Mouse (Mus musculus): Measurements from ENCODE around the gene Irf2bp1. TPM values are rescaled to one million over a fixed set of nuclear protein-coding genes. Genes with fewer than 3 reads are reported as not detected.

Gene Irf2bp1
- total and polyA plus RNA-seq, 3 experiments, result 4.9 to 12.8 (median 6.6) TPM

DNA sequence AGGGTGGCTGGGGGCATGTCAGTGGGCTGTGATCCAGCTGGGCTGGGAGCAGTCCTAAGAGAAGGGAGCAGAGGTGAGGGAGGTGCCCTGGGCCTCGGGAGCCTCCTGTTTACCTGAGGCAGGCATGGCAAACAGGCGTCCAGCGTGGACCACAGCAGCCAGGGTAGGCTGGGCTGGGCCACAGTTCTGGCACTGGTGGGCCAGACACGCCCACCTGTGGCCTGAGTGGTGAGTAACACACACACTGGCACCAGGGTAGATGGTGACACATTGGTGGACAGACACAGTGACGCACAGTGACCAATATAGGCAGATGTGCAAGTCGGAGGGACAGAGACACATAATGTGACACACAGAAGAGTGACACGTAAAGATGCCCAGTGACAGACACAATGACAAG, 6.7 kb downstream of the Irf2bp1 start:
- no peak overlapping the region for H3K27ac ChIP-seq (ENCODE audit: insufficient read depth, low read depth)
- peaks cover 0 to 27% of the 10 kb centered on the region in 2 experiments; a peak in 3 of 4 replicates for H3K4me1 ChIP-seq (ENCODE audit: control insufficient read depth in 1 of 2, insufficient read depth in 2 of 2)
- H3K4me3 ChIP-seq (replicated peaks in 1 of 3; ENCODE audit: low read depth in 2 of 3, low read length in 2 of 3, poor library complexity in 1 of 3), result no peak overlapping the region
- H3K79me2 ChIP-seq (replicated peaks; ENCODE audit: control insufficient read depth, extremely low read depth, insufficient read depth, poor library complexity, severe bottlenecking), result no peaks in the 10 kb centered on the region
- dilution Hi-C loops (cut with MboI; ENCODE audit: extremely low pct_ligation_motif_present, extremely low pct_unique_long_range_greater_than_20kb, low sequenced_read_pairs), result no loop called here
- peaks cover 42% of the 10 kb centered on the region for H3K27me3 ChIP-seq (replicated peaks)
- in situ Hi-C loops (cut with MboI; ENCODE audit: low pct_ligation_motif_present, low pct_unique_long_range_greater_than_20kb, low sequenced_read_pairs), result no loop called here
- H3K9ac ChIP-seq (ENCODE audit: insufficient read depth, low read depth), result no peak overlapping the region
- no peak for TF ChIP-seq ETS1 (conservative IDR thresholded peaks at IDR 0.05; ENCODE audit: low read depth, low read length)
- TF ChIP-seq MAFK (IDR thresholded peaks at IDR 0.05; ENCODE audit: insufficient replicate concordance, low read length), result no peak
- no peak for TF ChIP-seq MAX (IDR thresholded peaks at IDR 0.05; ENCODE audit: low read length)
- TF ChIP-seq RAD21 (IDR thresholded peaks at IDR 0.05; ENCODE audit: low read depth, low read length), result no peak
- TF ChIP-seq TCF12 (IDR thresholded peaks at IDR 0.05; ENCODE audit: low read depth, low read length), result no peak
- no peak for TF ChIP-seq GABPA (IDR thresholded peaks at IDR 0.05; ENCODE audit: insufficient replicate concordance, low read depth, low read length)
- TF ChIP-seq CHD2 (IDR thresholded peaks at IDR 0.05; ENCODE audit: low read length), result no peak
- no peak for TF ChIP-seq EP300 (IDR thresholded peaks at IDR 0.05; ENCODE audit: low read length)
- TF ChIP-seq NELFE (IDR thresholded peaks at IDR 0.05; ENCODE audit: low read depth, low read length), result no peak
- DNase-seq (ENCODE audit: extremely low read depth), result no peak
- H3K4me2 ChIP-seq (ENCODE audit: insufficient read depth, low read depth, poor library complexity, severe bottlenecking), result no peak overlapping the region
- peaks cover 4 to 12% of the 10 kb centered on the region in 2 experiments for H3K36me3 ChIP-seq (replicated peaks in 1 of 2; ENCODE audit: control insufficient read depth in 1 of 2, insufficient read depth in 1 of 2, low read length in 1 of 2)
- H3K9me3 ChIP-seq (replicated peaks; ENCODE audit: low read length), result peaks cover under 1% of the 10 kb centered on the region

DNA sequence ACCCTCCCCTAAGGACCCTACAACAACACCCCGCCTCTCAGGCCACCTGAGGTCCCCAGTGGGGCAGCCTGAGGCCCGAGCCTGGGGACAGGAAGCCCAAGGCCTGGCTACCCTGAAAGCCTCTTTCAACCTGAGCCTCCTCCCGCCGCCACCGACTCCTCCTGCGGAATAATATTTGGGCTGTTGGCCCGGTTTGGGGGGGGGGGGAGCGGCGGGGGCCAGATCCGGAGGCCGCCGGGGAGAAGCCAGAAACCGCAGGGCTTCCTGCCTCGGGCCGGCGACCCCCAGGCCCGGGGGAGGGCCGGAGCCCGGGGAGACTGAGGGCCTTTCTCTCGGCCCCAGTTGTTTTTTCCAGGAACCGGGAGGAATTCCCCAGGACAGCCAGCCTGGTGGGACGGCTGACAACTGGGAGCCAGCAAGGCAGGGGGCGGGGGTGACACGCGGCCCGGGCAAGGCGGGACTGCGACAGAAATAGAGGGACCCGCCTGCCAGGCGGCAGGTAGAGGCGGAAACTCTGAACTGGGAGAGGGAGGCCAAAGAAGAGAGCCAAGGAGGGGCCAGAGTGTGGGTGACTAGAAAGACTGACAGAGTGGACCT, 8.3 kb downstream of the Irf2bp1 start:
- peaks cover 46% of the 10 kb centered on the region for H3K27me3 ChIP-seq (replicated peaks)
- in situ Hi-C loops (cut with MboI; ENCODE audit: low pct_ligation_motif_present, low pct_unique_long_range_greater_than_20kb, low sequenced_read_pairs), result no loop called here
- dilution Hi-C loops (cut with MboI; ENCODE audit: extremely low pct_ligation_motif_present, extremely low pct_unique_long_range_greater_than_20kb, low sequenced_read_pairs), result no loop called here
- H3K27ac ChIP-seq (ENCODE audit: insufficient read depth, low read depth), result no peak overlapping the region
- TF ChIP-seq SMC3 (IDR thresholded peaks at IDR 0.05; ENCODE audit: low read depth, low read length) (no peak), E2F4 (IDR thresholded peaks at IDR 0.05; ENCODE audit: insufficient replicate concordance, low read depth, low read length) (no peak), ZMIZ1 (IDR thresholded peaks at IDR 0.05; ENCODE audit: low read depth, low read length) (no peak), KAT2A (IDR thresholded peaks at IDR 0.05; ENCODE audit: insufficient replicate concordance, low read length) (no peak), JUN (IDR thresholded peaks at IDR 0.05; ENCODE audit: insufficient read depth, low read depth, low read length) (no peak), MAZ (IDR thresholded peaks at IDR 0.05; ENCODE audit: low read depth, low read length) (no peak), ZC3H11A (IDR thresholded peaks at IDR 0.05; ENCODE audit: low read depth, low read length) (no peak), NRF1 (IDR thresholded peaks at IDR 0.05; ENCODE audit: low read depth, low read length) (no peak)
- H3K4me3 ChIP-seq (replicated peaks in 1 of 3; ENCODE audit: low read depth in 2 of 3, low read length in 2 of 3, poor library complexity in 1 of 3), result no peak overlapping the region
- no peaks in the 10 kb centered on the region for H3K9me3 ChIP-seq (replicated peaks; ENCODE audit: low read length)
- H3K9ac ChIP-seq (ENCODE audit: insufficient read depth, low read depth), result peak overlapping the region; percentile 20; the same call in 1 of the 2 replicates
- H3K36me3 ChIP-seq (replicated peaks in 1 of 2; ENCODE audit: control insufficient read depth in 1 of 2, insufficient read depth in 1 of 2, low read length in 1 of 2), result peaks cover 0 to 1% of the 10 kb centered on the region in 2 experiments
- no peak for DNase-seq (ENCODE audit: extremely low read depth)
- no peak overlapping the region for H3K4me2 ChIP-seq (ENCODE audit: insufficient read depth, low read depth, poor library complexity, severe bottlenecking)
- H3K79me2 ChIP-seq (replicated peaks; ENCODE audit: control insufficient read depth, extremely low read depth, insufficient read depth, poor library complexity, severe bottlenecking), result no peaks in the 10 kb centered on the region
- peaks cover 0 to 15% of the 10 kb centered on the region in 2 experiments; a peak in 3 of 4 replicates for H3K4me1 ChIP-seq (ENCODE audit: control insufficient read depth in 1 of 2, insufficient read depth in 2 of 2)

Measured in CH12.LX (cell line).